Mouse (Mus musculus) forebrain, embryonic 11.5 days (tissue): ENCODE measurements at regions not wholly inside any gene's neighbourhood (a gene's known extent, or its start where the extent isn't known, plus 50 kb on each side); places are given as distances from the start of the nearest gene placed in this dataset.

Experiments used
- ATAC-seq: fragments of 200-750 bp; cut with Nextera tagmentation; replicated peaks from 2 replicates; pipeline ENCODE4 v1.8.0; 2017; ENCODE audit warnings: moderate TSS enrichment; ENCODE audit not compliant: low FRiP score
- DNase-seq: peaks from one replicate; pipeline ENCODE4 v3.0.0-alpha.2; 2017; ENCODE audit warnings: low spot score
- H3K27ac ChIP-seq: fragments of 300-500 bp; sonication (generic); 2 replicates; pipeline ENCODE4 v1.5.1; 2014; ENCODE audit warnings: low read depth, low read length
- H3K27me3 ChIP-seq: fragments of 300-500 bp; sonication (generic); 2 replicates; pipeline ENCODE4 v1.6.1; 2014; ENCODE audit warnings: mild to moderate bottlenecking, low read length, mixed read lengths; ENCODE audit not compliant: control insufficient read depth, insufficient read depth
- H3K36me3 ChIP-seq: fragments of 300-500 bp; sonication (generic); 2 replicates; pipeline ENCODE4 v1.6.1; 2014; ENCODE audit warnings: mild to moderate bottlenecking, low read length, moderate library complexity, mixed read lengths; ENCODE audit not compliant: control insufficient read depth, insufficient read depth
- H3K4me1 ChIP-seq: fragments of 300-500 bp; sonication (generic); replicated peaks from 2 replicates; pipeline ENCODE4 v1.6.1; 2014; ENCODE audit warnings: low read length, mixed read lengths; ENCODE audit not compliant: control insufficient read depth, insufficient read depth
- H3K4me2 ChIP-seq: fragments of 300-500 bp; sonication (generic); 2 replicates; pipeline ENCODE4 v1.6.1; 2014; ENCODE audit warnings: low read depth, mild to moderate bottlenecking, low read length, moderate library complexity, mixed read lengths; ENCODE audit not compliant: severe bottlenecking
- H3K4me3 ChIP-seq: fragments of 300-500 bp; sonication (generic); 2 replicates; pipeline ENCODE4 v1.5.1; 2014; ENCODE audit warnings: low read depth, low read length
- H3K9ac ChIP-seq: fragments of 300-500 bp; sonication (generic); 2 replicates; pipeline ENCODE4 v1.6.1; 2014; ENCODE audit warnings: low read length
- H3K9me3 ChIP-seq: fragments of 300-500 bp; sonication (generic); 2 replicates; pipeline ENCODE4 v1.6.1; 2016; ENCODE audit warnings: low read length, mixed read lengths; ENCODE audit not compliant: control insufficient read depth
- WGBS: fragments of 180-500 bp; shearing (Covaris S2); extraction: QIAGEN DNeasy Blood & Tissue Kit; methylation state at CpG from one replicate; pipeline ENCODE4 v1.1.7; 2014; 5-methylcytosine and 5-hydroxymethylcytosine counted together

GRCm38 (mm10) chr16:47859840-47860239, 423.7 kb upstream of the Dppa4 start:
- Histone ChIP-seq H3K4me1 (no peaks in the 10 kb centered on the region), H3K9me3 (no peaks in the 10 kb centered on the region), H3K27me3 (no peaks in the 10 kb centered on the region), H3K4me2 (no peak overlapping the region), H3K36me3 (no peaks in the 10 kb centered on the region), H3K27ac (no peak overlapping the region), H3K4me3 (no peak overlapping the region), H3K9ac (no peak overlapping the region)
- ATAC-seq = no peak
- WGBS = 96% methylated on average over 3 of the region's 3 CpGs
- no peak for DNase-seq

- Histone ChIP-seq H3K4me2 (no peak overlapping the region), H3K4me3 (no peak overlapping the region), H3K9me3 (no peaks in the 10 kb centered on the region), H3K4me1 (no peaks in the 10 kb centered on the region), H3K27ac (no peak overlapping the region), H3K36me3 (no peaks in the 10 kb centered on the region), H3K27me3 (no peaks in the 10 kb centered on the region), H3K9ac (no peak overlapping the region)
- no peak for DNase-seq
- WGBS = 86% methylated on average over 1 of the region's 1 CpGs
- ATAC-seq = no peak
These were observed 408.3 kb upstream of the Dppa4 start for GRCm38 (mm10) chr16:47875258-47875657.

- 89% methylated on average over 1 of the region's 1 CpGs for WGBS
- no peak overlapping the region for H3K4me2 ChIP-seq
- no peak overlapping the region for H3K4me3 ChIP-seq
- H3K36me3 ChIP-seq = no peaks in the 10 kb centered on the region
- H3K27me3 ChIP-seq = no peaks in the 10 kb centered on the region
- no peak overlapping the region for H3K27ac ChIP-seq
- no peak overlapping the region for H3K9ac ChIP-seq
- DNase-seq (no peak), ATAC-seq (no peak)
- no peaks in the 10 kb centered on the region for H3K4me1 ChIP-seq
- H3K9me3 ChIP-seq = no peaks in the 10 kb centered on the region
These were observed 400.1 kb upstream of the Dppa4 start for GRCm38 (mm10) chr16:47883476-47883875.

GRCm38 (mm10) chr16:47887019-47887418, 396.5 kb upstream of the Dppa4 start:
- Histone ChIP-seq H3K9me3 (no peaks in the 10 kb centered on the region), H3K4me3 (no peak overlapping the region), H3K9ac (no peak overlapping the region), H3K27me3 (no peaks in the 10 kb centered on the region), H3K4me2 (no peak overlapping the region), H3K4me1 (no peaks in the 10 kb centered on the region), H3K27ac (no peak overlapping the region), H3K36me3 (no peaks in the 10 kb centered on the region)
- DNase-seq (no peak), ATAC-seq (no peak)
- 92% methylated on average over 4 of the region's 4 CpGs for WGBS

GRCm38 (mm10) chr16:47900785-47901184, 382.7 kb upstream of the Dppa4 start:
- no peak for ATAC-seq
- Histone ChIP-seq H3K27ac (no peak overlapping the region), H3K9me3 (no peaks in the 10 kb centered on the region), H3K4me1 (no peaks in the 10 kb centered on the region), H3K27me3 (no peaks in the 10 kb centered on the region), H3K4me3 (no peak overlapping the region), H3K4me2 (no peak overlapping the region), H3K9ac (no peak overlapping the region), H3K36me3 (no peaks in the 10 kb centered on the region)
- DNase-seq = no peak
- 86% methylated on average over 3 of the region's 3 CpGs for WGBS

GRCm38 (mm10) chr16:47938000-47938399, 345.5 kb upstream of the Dppa4 start:
- ATAC-seq (no peak), DNase-seq (no peak)
- 91% methylated on average over 2 of the region's 2 CpGs for WGBS

More at GRCm38 (mm10) chr16:47938000-47938399, 345.5 kb upstream of the Dppa4 start:
- Histone ChIP-seq H3K4me3 (no peak overlapping the region), H3K9ac (no peak overlapping the region), H3K27me3 (no peaks in the 10 kb centered on the region), H3K27ac (no peak overlapping the region), H3K4me1 (no peaks in the 10 kb centered on the region), H3K4me2 (no peak overlapping the region), H3K36me3 (no peaks in the 10 kb centered on the region), H3K9me3 (no peaks in the 10 kb centered on the region)
